Mouse (Mus musculus): ENCODE results near the gene Gli1. TPM values are rescaled to one million over a fixed set of nuclear protein-coding genes. Genes with fewer than 3 reads are reported as not detected.
A peak's percentile ranks its signal among the peaks of the same experiment; 100 is the strongest.

Gli1 gene
- polyA plus RNA-seq, 1 experiment from 2014 or later, result 7.6 TPM

DNA sequence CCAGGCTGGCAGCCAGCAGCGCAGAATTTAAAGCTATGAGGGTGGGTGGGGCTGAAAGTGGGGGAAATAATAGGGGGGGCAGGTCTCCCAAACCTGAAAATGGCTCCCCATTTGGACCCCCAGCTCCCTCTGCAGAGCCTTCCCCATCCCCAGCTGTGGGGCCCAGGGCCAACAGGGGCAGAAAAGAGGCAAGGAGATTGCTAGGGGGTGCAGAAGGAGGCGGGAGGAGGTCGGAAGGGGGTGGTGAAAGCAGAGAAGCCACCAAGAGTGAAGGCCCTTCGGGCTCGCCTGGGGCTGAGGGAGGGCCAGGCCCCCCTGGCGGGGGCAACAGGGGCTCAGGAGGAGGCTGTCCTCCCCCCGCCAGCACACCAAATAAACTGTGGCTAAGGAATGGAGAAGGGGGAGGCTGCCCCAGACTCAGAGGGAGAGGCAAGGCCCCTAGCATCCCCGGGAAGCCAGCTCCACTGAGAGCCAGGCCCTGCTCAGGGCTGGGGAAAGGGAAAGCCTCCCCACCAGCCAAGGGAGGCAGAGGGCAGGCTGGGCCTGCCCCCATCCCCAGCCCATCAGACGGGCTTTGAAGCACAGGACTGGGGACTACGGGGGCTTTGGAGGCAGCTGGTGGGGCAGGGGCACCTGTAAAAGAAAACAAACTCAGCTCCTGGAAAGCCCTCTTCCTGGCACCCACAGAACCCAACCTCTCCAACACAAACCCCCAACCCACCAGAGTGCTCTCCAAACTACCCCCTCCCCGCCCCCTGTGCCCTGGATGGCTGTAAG lies 56.9 kb downstream of the Gli1 start:
- Histone ChIP-seq H3K9me3 (ENCODE audit: control insufficient read depth, low read length) (no peaks in the 10 kb centered on the region), H3K9ac (ENCODE audit: low read depth, low read length) (no peak overlapping the region), H3K27ac (ENCODE audit: low read length) (no peak overlapping the region), H3K27me3 (replicated peaks; ENCODE audit: control insufficient read depth, insufficient read depth, low read length) (no peaks in the 10 kb centered on the region), H3K4me1 (ENCODE audit: control insufficient read depth, insufficient read depth, low read length) (peaks cover 32% of the 10 kb centered on the region), H3K4me3 (ENCODE audit: low read length) (no peak overlapping the region), H3K4me2 (ENCODE audit: low read depth, low read length) (no peak overlapping the region), H3K36me3 (ENCODE audit: control insufficient read depth, insufficient read depth, low read length) (peaks cover 39% of the 10 kb centered on the region)
- WGBS, result 78% methylated on average over 11 of the region's 11 CpGs
- ATAC-seq, result no peak

DNA sequence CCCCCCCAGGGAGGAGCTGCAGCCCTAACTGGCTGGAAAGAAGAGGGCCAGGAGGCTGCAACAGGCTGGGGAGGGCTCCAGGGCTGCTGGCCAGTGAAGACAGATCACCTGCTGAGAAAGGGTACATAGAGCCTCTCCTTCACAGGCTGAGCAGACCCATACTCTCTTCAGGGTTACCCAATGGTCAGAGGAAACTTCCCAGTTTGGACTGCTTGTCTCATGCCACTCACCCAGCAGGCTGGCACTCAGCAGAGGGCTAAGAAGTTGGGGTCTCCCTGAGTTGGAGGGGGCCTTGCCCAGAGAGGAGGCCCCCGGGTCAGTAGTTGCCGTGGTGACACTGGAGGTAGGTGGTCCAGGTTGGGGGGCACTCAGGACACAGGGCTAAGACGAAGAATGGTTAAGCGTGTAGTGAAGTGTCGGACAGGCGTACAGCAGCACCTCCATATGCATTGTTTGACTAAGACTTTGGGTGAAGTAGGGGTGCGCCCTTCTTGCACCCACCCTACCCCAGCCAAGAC lies 57.6 kb downstream of the Gli1 start:
- H3K9ac ChIP-seq (ENCODE audit: low read depth, low read length), result no peak overlapping the region
- no peak overlapping the region for H3K4me2 ChIP-seq (ENCODE audit: low read depth, low read length)
- 93% methylated on average over 7 of the region's 7 CpGs for WGBS
- peaks cover 45% of the 10 kb centered on the region for H3K36me3 ChIP-seq (ENCODE audit: control insufficient read depth, insufficient read depth, low read length)
- no peak overlapping the region for H3K27ac ChIP-seq (ENCODE audit: low read length)
- no peak overlapping the region for H3K4me3 ChIP-seq (ENCODE audit: low read length)
- H3K27me3 ChIP-seq (replicated peaks; ENCODE audit: control insufficient read depth, insufficient read depth, low read length), result no peaks in the 10 kb centered on the region
- no peaks in the 10 kb centered on the region for H3K9me3 ChIP-seq (ENCODE audit: control insufficient read depth, low read length)
- peaks cover 26% of the 10 kb centered on the region for H3K4me1 ChIP-seq (ENCODE audit: control insufficient read depth, insufficient read depth, low read length)
- ATAC-seq, result no peak

DNA sequence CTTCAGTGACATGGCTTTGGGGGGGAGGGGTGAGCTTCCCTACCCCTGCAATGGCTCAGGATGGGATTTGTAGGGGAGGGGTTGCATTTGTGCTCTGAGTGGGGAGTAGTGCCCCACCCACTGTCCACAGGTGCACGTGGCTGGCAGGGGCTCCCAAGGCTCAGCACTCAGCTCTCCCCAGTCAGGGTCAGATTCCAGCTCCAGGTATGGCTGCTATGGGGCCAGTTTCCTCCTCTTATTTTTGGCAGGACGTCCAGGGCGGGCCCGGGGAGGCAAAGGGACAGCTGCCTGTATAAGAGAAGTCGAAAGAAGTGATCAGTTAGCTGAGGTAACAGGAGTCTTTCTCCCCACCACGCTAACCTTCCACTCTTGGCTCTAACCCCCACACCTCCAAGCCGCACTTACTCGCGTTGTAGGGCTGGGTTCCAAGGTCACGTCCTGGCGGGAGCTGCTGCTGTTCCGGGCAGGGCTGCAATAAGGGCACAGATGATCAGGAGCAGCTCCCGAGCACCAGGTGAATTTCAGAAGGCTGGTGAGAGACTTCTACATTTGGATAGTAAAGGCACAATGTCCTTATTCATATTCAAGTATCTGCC lies 59.1 kb downstream of the Gli1 start:
- ATAC-seq, result no peak
- WGBS, result 60% methylated on average over 13 of the region's 13 CpGs
- Histone ChIP-seq H3K4me3 (ENCODE audit: low read length) (no peak overlapping the region), H3K36me3 (ENCODE audit: control insufficient read depth, insufficient read depth, low read length) (peaks cover 52% of the 10 kb centered on the region), H3K4me2 (ENCODE audit: low read depth, low read length) (no peak overlapping the region), H3K27me3 (replicated peaks; ENCODE audit: control insufficient read depth, insufficient read depth, low read length) (no peaks in the 10 kb centered on the region), H3K9me3 (ENCODE audit: control insufficient read depth, low read length) (no peaks in the 10 kb centered on the region), H3K27ac (ENCODE audit: low read length) (peak overlapping the region; percentile 14; the same call in 1 of the 2 replicates), H3K4me1 (ENCODE audit: control insufficient read depth, insufficient read depth, low read length) (peaks cover 26% of the 10 kb centered on the region), H3K9ac (ENCODE audit: low read depth, low read length) (no peak overlapping the region)

DNA sequence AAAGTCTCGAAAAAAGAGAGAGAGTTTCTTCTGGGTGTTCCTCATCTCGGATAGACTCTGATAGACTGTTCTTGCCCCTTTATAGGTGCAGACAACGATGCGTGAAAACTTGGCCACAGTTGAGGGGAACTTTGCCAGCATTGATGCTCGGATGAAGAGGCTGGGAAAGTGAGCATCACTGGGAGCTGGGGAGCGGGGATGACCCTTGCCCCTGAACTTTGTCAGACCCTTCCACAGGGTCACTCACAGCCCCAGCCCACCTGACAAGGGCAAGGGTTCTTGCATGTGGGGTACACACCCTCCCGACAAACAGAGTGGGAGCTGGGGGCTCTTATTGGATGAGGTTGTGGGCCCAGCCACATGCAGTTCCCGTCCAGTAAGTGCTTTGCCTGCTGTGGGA lies 60.5 kb downstream of the Gli1 start:
- H3K9me3 ChIP-seq (ENCODE audit: control insufficient read depth, low read length), result no peaks in the 10 kb centered on the region
- no peak overlapping the region for H3K9ac ChIP-seq (ENCODE audit: low read depth, low read length)
- H3K36me3 ChIP-seq (ENCODE audit: control insufficient read depth, insufficient read depth, low read length), result peaks cover 55% of the 10 kb centered on the region
- H3K27ac ChIP-seq (ENCODE audit: low read length), result no peak overlapping the region
- H3K4me1 ChIP-seq (ENCODE audit: control insufficient read depth, insufficient read depth, low read length), result peaks cover 12% of the 10 kb centered on the region
- no peak overlapping the region for H3K4me3 ChIP-seq (ENCODE audit: low read length)
- no peaks in the 10 kb centered on the region for H3K27me3 ChIP-seq (replicated peaks; ENCODE audit: control insufficient read depth, insufficient read depth, low read length)
- 88% methylated on average over 8 of the region's 8 CpGs for WGBS
- H3K4me2 ChIP-seq (ENCODE audit: low read depth, low read length), result no peak overlapping the region
- ATAC-seq, result no peak

Other genes starting within 250 kb of the Gli1 start
- 110 and 116 TPM in 2 replicates for gene Os9, start 220.8 kb downstream of the Gli1 start, polyA plus RNA-seq (2015; fragmentation: Nextera tagmentation; extraction: Ambion mirVana)
- gene B4galnt1, start 176.7 kb downstream of the Gli1 start, polyA plus RNA-seq (2015; fragmentation: Nextera tagmentation; extraction: Ambion mirVana), result 65.6 and 66.7 TPM in 2 replicates
- 1.0 and 1.1 TPM in 2 replicates for gene Slc26a10, start 161.3 kb downstream of the Gli1 start, polyA plus RNA-seq (2015; fragmentation: Nextera tagmentation; extraction: Ambion mirVana)
- 44.7 and 46.3 TPM in 2 replicates for gene Arhgef25, start 151.9 kb downstream of the Gli1 start, polyA plus RNA-seq (2015; fragmentation: Nextera tagmentation; extraction: Ambion mirVana)
- gene Dtx3, start 146.2 kb downstream of the Gli1 start, polyA plus RNA-seq (2015; fragmentation: Nextera tagmentation; extraction: Ambion mirVana), result 54.4 and 56.9 TPM in 2 replicates
- 40.3 and 44.5 TPM in 2 replicates for gene Pip4k2c, start 130.4 kb downstream of the Gli1 start, polyA plus RNA-seq (2015; fragmentation: Nextera tagmentation; extraction: Ambion mirVana)
- 5.2 and 5.3 TPM in 2 replicates for gene Kif5a, start 78.6 kb downstream of the Gli1 start, polyA plus RNA-seq (2015; fragmentation: Nextera tagmentation; extraction: Ambion mirVana)
- 162 and 170 TPM in 2 replicates for gene Dctn2, start 75.6 kb downstream of the Gli1 start, polyA plus RNA-seq (2015; fragmentation: Nextera tagmentation; extraction: Ambion mirVana)
- gene Mbd6, start 53.0 kb downstream of the Gli1 start, polyA plus RNA-seq (2015; fragmentation: Nextera tagmentation; extraction: Ambion mirVana), result 9.9 and 11.1 TPM in 2 replicates
- gene Mars, start 30.2 kb downstream of the Gli1 start, polyA plus RNA-seq (2015; fragmentation: Nextera tagmentation; extraction: Ambion mirVana), result 96.8 and 108 TPM in 2 replicates
- 7.9 and 9.0 TPM in 2 replicates for gene Arhgap9, start 20.0 kb downstream of the Gli1 start, polyA plus RNA-seq (2015; fragmentation: Nextera tagmentation; extraction: Ambion mirVana)
- gene Inhbe, start 12.4 kb upstream of the Gli1 start, polyA plus RNA-seq (2015; fragmentation: Nextera tagmentation; extraction: Ambion mirVana), result not detected in 2 replicates
- gene Inhbc, start 28.5 kb upstream of the Gli1 start, polyA plus RNA-seq (2015; fragmentation: Nextera tagmentation; extraction: Ambion mirVana), result not detected in 2 replicates
- 17.7 and 18.3 TPM in 2 replicates for gene R3hdm2, start 38.4 kb upstream of the Gli1 start, polyA plus RNA-seq (2015; fragmentation: Nextera tagmentation; extraction: Ambion mirVana)
- 0.32 and 0.67 TPM in 2 replicates for gene Stac3, start 159.7 kb upstream of the Gli1 start, polyA plus RNA-seq (2015; fragmentation: Nextera tagmentation; extraction: Ambion mirVana)
- gene Ndufa4l2, start 173.0 kb upstream of the Gli1 start, polyA plus RNA-seq (2015; fragmentation: Nextera tagmentation; extraction: Ambion mirVana), result 64.5 and 64.6 TPM in 2 replicates
- 146 and 170 TPM in 2 replicates for gene Shmt2, start 180.5 kb upstream of the Gli1 start, polyA plus RNA-seq (2015; fragmentation: Nextera tagmentation; extraction: Ambion mirVana)
- 4.3 and 4.4 TPM in 2 replicates for gene Nxph4, start 192.6 kb upstream of the Gli1 start, polyA plus RNA-seq (2015; fragmentation: Nextera tagmentation; extraction: Ambion mirVana)